Mouse (Mus musculus): Measurements from ENCODE around the gene Ube2f.

- no peak for TF ChIP-seq CTCF (IDR thresholded peaks at IDR 0.05; ENCODE audit: control insufficient read depth, insufficient read depth, low read length)
- no peak for TF ChIP-seq POLR2A (IDR thresholded peaks at IDR 0.05; ENCODE audit: borderline replicate concordance, control insufficient read depth, low read depth, low read length)
These were observed 29.8 kb upstream of the Ube2f start for GRCm38 (mm10) chr1:91220322-91220672.
